Mouse (Mus musculus): ENCODE results near the gene Las1l. TPM values are rescaled to one million over a fixed set of nuclear protein-coding genes. Genes with fewer than 3 reads are reported as not detected.

The Las1l gene
- 37.4 and 51.6 TPM in 2 replicates for polyA plus RNA-seq (2012; rRNA removed)

GRCm38 (mm10) chrX:95956497-95957293 is at the start of gene Las1l:
Gene Las1l, minus strand, starts transcription at chrX:95956962.

Other genes starting within 250 kb of the Las1l start
- gene Zc3h12b, start 245.3 kb downstream of the Las1l start, polyA plus RNA-seq (2012; rRNA removed), result 2.4 and 2.7 TPM in 2 replicates
- 78.4 and 105 TPM in 2 replicates for gene Msn, start 139.1 kb upstream of the Las1l start, polyA plus RNA-seq (2012; rRNA removed)

Data from central nervous system, embryonic 11.5 days (tissue).